Mouse (Mus musculus): Measurements from ENCODE around the gene Pik3r1.

Pik3r1 gene

DNA sequence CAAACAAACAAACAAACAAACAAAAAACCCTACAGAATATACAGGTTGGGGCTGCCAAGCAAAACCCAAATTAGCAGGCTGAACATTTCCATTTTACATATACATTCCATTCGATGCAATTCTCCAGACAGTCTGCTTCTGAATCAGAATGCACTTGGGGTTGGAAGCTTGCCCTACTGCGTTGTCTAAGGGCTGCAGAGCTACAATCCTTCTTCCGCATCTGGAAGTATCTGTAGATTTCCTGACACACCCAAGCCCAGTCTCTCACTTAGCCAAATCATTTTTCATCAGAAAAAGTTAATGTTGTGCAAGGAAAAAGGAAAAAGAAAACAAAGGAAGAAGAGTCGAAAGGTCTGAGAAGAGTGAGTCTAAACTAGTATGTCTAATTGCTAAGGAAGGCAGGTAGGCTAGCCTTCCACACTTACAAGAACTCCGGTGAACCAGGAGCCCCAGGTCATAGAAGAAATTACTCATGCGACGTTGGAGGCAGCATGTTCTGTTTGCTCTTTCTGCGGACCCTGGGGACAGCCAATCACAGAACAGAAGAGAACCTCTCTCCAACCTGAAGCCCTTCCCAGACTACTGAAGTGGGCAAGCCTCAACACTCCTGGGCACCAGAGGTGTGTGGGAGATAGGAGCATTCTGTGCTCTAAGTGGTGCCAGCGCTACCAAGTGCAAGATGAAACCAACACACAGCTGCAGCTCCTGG, 55.1 kb downstream of the Pik3r1 start:
- DNase-seq (ENCODE audit: low read depth in 1 of 2, low spot score in 2 of 2): no peak

DNA sequence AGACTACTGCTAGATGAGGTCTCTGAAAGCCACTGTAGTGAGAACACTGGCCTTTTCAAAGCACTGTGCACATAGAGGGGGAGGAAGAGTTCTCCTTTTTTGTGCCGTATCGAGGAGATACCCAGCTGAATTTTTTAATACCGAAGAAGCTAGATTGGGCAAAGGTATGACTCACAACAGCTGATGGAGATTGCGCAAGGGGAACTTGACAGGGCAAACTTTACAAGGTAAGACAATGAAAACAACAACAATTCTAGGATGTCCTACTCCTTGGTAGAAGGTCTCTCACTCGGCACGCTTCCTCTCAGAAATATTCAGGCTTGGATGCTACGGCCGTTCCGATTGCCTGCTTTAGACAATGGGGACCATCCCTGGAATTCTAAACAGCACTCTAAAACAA, 55.9 kb downstream of the Pik3r1 start:
- DNase-seq (ENCODE audit: low read depth in 1 of 2, low spot score in 2 of 2): no peak

DNA sequence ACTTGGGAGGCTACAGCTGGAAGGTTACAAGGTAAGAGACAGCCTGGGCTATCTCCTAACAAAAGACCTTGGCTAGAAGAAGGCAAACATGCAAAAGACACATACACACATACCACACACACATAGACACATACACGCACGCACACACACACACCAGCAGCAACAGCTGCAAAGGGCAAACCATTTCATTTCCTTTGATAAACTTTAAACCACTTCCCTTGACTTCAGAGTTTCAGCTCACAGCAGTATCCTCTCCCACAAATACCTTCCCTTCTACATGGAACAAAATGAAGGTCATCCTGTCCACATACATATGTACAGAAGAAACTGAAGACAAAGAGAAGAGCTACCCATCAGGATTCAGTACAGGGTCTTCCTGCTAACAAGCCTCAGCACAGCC, 56.7 kb downstream of the Pik3r1 start:
- no peak for DNase-seq (ENCODE audit: low read depth in 1 of 2, low spot score in 2 of 2)

DNA sequence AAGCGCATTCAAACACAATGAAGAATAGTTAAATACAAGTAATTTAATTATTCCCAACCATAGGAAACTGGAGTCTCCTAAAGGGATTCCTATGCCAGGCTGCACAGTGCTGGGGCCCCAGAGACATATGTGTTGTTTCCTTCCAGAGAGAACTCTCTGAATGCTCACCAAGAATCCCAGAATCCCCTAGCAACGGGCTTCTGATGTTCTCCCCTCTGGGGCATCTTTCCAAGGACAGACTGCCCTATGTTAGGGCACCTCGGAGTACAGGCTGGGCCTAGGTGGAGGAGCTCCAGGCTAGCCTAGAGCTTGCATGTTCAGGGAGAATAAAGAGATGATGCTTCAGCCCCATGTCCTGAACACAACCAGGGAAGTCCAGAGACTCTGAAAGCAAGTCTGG, 58.2 kb downstream of the Pik3r1 start:
- DNase-seq (ENCODE audit: low read depth in 1 of 2, low spot score in 2 of 2): no peak

DNA sequence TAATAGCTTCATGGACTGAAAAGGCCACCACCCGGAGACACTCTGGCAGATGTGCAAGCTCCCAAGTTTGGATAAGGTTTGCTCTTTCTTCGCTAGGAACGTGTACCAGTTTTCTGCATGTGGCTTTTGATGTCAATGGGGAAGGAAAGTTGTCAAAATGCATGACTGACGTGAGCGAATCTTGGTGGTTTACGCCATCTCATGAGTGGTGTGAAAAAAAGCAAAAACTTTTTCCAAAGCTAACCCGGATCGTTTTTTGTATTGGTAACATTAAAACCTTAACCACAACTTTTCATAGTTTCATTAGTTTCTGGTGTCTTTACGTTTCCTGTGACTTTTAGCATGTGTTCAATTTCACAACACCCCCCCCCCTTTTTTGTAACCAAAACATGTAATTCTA, 60.8 kb downstream of the Pik3r1 start:
- no peak for DNase-seq (ENCODE audit: low read depth in 1 of 2, low spot score in 2 of 2)

DNA sequence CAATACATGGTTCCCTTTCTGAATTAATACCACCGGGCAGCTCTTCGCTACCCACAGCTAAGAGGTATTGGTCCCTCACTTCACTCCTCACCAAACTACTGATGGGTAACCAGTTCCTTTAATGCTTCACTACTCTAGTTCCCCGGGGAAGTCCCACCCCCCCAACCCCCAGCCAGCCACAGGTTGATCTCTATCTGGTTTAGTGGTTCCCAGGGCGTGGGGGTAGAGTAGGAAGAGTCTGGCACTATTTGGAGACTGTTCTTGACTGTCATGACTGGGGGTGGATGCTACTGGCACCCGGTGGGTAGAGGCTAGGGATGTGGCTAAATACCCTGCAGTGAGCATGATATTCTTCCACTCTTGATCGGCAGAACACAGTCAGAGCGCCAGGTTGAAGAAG, 61.6 kb downstream of the Pik3r1 start:
- DNase-seq (ENCODE audit: low read depth in 1 of 2, low spot score in 2 of 2): no peak

DNA sequence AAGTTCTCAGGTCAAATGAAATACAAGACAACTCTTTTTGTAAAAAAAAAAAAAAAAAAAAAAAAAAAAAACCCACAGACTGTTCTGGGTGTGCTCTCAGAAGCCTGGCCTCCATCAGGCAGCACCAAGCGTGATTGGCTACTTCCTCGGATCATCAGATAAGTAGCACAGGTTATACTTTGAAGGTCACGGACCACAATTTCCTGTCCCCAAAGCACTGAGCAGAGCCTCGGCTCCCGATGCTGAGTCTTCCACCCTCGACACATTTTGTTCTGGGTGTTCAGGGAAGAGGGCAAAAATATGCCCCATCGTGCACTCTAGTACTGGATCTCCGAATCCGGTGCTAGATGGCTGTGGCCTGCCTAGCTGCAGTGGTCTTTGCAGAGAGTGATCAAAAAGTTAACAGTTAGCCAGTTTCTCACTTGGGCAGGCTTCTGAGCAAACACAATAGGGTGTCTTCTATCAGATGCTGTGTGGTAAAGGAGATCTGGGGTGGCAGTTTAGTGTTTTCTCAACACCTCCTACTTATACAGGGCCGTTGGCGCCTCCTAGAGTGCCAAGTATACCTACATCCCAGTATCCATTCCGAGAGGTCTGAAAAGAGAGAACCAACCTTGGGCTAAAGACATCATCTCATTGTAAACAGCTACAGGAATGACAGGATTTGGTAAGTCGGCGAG, 65.8 kb downstream of the Pik3r1 start:
- no peak for DNase-seq (ENCODE audit: low read depth in 1 of 2, low spot score in 2 of 2)

DNA sequence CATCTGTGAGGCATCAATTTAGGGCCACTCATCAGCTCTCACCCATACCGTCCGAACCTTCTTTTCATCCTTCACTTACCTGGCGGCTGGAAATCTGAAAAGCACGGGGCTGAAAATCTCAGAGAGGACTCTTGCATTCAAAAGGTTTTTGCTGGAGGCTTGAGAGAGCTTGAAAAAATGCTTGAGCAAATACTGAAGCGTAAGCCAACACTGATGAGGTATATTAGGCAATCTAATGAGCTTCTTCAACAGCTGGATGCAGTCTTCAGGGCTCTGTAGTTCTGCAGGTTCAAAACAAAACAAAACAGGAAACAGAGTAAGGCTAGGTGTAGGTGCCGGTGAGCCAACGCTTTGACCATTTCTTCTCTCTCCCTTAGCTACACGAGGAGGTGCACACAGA, 66.4 kb downstream of the Pik3r1 start:
- DNase-seq (ENCODE audit: low read depth in 1 of 2, low spot score in 2 of 2): no peak

DNA sequence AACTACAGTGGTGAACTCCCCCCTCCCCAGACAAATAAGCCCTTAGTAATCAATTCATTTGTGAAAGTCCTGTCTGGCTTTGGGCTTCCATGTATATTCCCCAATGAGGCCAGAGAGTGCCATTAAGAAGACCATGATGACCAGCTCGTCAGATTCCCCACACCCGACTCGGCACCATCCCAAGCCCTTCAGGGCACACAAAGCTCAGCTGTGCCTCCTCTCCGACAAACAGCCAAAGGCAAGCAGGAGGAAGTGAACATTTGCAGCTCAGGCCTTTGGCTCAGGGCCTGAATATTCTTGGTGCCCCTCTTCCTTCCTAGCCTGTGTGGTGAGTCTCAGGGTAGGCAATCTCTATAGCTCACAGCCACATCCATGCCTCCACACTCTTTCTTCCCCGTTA, 68.3 kb downstream of the Pik3r1 start:
- no peak for DNase-seq (ENCODE audit: low read depth in 1 of 2, low spot score in 2 of 2)

DNA sequence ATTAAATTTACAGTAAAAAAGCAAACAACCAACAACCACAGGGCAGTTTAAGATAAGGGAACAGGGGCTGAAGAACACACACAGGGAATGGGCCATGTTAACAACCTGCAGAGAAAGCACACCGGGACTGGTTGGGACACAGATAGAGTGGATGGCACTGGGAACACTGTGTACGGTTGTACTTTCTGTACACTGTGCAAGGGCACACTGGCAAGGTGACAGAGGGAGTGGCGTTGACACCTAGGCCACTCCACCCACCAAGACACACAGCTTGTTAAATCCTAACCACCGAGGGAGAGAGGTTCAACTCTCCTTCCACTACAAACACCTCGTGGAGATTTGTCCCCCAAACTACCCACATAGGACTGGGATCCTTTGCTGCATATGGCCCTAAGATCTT, 70.1 kb downstream of the Pik3r1 start:
- DNase-seq (ENCODE audit: low read depth in 1 of 2, low spot score in 2 of 2): no peak

DNA sequence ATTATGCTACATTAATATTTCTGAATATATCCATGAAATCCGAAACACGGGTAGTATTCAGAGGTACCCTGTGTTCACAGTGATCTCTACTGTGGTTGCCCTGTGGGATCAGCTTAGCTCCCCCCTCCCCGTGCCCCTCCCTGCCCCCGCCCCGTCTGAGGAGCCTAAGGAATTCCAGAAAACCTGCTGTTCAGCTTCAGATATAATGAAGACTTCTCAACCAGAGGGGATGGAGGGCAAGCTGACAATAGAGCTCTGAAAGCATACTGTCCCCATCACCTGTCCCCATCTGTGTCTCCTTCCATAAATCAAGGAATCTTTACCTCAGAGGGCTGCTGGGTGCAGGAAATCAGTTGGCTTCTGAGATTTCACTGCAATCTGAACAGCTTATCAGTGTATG, 70.6 kb downstream of the Pik3r1 start:
- DNase-seq (ENCODE audit: low read depth in 1 of 2, low spot score in 2 of 2): no peak

DNA sequence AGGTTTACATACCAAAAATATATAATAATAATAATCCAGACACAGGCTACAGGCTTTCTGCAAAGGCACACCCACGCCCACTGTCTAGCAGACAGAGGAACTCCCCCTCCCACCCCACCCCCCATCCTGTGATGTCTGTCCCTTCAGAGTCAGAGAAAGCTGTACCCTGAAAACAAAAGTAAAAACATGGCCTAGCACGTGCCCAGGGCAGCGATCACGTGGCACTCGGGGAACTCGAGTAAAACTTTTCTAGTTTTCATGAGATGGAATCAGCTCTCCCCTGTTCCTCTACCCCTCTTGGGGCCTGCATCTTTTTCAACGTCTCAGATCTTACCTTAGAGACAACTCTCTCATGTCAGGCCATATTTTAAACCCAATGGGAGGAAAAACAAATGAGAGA, 71.2 kb downstream of the Pik3r1 start:
- no peak for DNase-seq (ENCODE audit: low read depth in 1 of 2, low spot score in 2 of 2)

DNA sequence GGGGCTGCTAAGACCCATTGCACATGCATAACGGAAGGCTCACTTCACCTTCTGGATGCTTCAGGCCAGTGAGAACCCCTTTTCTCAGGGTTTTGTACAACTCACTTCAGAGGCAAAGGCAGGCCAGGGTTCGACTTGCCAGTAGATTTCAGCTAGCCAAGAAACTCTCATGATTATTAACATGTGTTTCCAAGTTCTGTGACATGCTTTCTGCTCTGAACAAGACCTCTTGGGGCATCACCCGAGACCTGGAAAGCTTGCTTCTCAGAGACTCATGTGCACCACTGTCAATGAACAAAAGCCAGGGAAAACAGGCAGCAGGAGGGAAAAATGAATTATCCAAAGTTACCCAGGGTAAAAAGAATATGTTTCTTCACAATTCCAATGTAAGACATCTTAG, 71.7 kb downstream of the Pik3r1 start:
- no peak for DNase-seq (ENCODE audit: low read depth in 1 of 2, low spot score in 2 of 2)

DNA sequence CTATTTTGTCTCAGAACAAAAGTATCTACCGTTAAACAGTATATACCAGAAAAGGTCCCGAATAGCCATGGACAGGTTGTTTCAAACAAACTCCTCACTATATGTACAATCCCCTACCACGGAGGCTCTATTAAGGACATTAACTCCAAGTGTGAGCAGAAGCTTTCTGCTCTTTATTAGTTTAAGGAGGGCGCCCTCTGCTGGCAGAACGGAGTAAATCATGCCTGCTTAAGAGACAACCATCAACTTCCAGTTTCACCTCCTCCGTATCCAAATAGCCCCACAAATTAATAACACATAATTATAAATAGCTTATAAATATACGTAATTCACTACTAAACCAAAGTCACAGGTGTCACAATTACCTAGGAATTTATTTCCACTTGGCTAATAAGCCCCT, 72.1 kb downstream of the Pik3r1 start:
- peak; percentile 42 to 69 for DNase-seq (ENCODE audit: low read depth in 1 of 2, low spot score in 2 of 2)

DNA sequence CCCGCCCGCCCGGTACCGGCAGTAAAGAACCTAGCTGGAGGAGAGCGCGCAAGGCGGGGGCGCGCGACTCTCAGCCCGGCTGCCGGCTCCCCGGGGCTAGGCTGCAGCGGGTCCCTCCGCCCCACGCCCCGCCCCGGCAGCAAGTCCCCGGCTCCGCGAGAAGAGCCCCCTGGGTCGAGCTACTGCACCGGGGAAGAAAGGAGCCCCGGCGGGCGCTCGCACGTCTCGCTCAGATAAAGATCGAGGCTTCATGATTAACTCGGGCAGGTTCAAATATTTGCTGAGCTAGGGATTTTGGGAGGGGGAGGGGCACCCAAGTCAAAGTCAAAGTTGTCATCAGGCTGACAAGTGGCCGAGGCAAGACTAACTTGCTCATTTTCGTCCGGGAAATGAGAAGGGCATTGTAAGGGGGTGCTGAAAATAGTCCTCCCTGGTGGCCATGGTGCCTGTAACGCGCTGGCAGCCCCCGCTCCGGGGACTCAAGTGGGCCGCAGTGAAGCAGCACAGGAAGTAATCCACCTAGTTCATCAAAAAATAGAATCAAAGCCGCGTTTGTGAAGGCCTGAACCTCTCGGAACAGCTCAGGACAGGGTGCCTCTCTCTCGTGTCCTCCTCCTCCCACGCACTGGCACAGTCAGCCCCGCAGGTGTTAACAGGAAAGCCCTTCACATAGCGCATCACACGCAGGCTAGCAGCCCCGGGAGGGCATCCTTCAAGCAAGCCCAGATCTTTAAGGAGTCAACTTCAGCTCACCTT, 73.3 kb downstream of the Pik3r1 start:
- no peak for DNase-seq (ENCODE audit: low read depth in 1 of 2, low spot score in 2 of 2)

DNA sequence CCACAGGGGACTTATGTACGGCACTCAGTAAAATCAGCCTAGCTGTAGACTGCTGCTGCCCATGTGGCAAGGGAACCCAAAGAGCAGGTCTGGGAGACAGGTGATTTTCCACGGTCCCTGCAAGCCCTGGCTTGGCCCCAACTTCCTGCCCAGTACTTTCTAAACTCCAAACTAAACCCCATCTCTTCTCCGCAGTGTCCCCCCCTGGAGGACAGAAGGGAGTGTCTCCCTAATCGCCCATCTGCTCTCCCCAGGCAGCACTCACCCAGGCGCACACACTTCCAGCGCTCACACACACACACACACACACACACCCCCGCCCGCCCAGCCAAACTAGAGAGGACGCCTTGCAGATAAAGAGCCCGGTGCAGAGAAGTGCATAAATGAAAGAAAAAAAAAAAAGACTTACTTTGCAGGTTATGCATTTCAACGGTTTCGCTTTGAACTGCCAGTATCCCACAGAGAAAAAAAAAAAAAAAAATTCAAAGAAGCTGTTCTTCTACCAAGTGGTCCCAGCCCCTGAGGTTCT, 74.0 kb downstream of the Pik3r1 start:
- DNase-seq (ENCODE audit: low read depth in 1 of 2, low spot score in 2 of 2): no peak

DNA sequence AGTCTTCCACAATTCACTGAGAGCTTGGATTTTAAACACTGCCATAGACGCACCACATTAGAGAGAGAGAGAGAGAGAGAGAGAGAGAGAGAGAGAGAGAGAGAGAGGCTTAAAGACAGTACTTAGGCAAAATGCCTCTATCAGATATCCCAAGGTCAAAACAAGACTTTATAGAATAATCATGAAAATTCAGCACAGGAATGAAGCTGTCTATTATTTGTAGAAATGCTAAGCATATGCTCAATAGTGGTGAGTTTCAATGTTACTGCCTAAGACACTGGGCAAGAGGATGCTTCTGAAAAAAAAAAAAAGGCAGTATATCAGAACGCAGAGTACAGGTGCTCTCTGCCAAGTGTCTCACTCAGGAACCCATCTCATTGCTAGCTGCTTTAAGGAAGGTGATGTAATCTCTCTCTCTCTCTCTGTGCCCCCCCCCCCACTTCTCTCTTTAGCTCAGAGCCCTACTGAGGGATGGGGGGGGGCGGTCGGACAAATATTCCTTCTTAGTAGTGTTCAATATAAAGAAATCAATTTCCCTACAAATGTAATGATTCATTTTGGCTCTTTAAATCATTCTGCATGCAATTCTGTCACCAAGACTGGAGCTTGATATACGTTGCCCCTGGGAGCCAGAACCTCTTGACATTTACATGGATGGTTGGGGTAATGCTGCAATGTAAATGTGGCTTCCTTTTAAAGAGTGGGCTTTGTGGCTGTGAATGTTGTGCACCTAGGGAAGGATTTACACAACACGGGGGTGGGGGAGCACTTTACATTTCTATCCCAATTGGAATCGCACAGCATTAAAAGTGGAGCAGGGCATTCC, 74.9 kb downstream of the Pik3r1 start:
- DNase-seq (ENCODE audit: low read depth in 1 of 2, low spot score in 2 of 2): no peak

DNA sequence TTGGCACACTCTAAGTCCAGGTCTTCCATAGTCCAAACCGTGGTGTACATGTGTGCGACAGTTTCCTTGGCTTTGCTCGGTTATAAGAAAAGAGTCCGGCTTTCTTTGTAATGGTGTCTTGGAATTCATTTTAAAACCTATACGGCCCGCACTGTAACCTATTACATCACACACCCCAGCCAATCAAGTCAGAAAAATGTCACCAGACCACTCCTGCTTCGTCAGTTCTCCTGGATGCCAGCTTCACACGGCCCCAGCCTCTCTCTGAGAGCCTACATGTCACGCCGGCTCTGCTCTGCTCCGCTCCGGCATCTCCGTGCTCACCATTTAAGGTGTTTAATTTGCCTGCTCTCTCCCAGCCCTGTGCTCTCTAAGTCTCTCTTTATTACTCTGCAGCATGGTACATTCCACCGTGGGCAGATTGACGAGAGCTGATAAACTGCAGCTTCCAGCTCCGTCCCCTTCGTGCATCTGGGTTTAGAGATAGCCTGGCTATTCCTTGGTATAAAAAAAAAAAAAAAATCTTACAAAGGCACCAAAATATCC, 75.7 kb downstream of the Pik3r1 start:
- no peak for DNase-seq (ENCODE audit: low read depth in 1 of 2, low spot score in 2 of 2)

DNA sequence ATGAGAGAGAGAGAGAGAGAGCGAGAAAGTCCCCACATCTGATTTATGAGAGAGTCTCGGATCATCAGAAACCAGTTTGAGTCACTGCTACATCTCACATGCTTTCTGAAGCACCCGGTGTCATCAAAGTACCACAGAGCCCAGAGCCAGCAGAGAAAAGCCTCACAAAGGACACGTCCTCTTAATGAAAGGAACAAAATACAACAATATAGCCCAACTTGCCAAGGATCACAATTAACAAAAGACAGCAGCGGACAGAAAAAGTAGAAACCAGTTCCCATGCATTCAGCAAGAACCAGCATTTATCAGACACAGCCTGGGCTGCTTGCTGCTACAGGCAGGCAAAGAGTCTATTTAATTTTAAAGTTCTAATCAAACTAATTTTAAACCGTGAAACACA, 76.3 kb downstream of the Pik3r1 start:
- DNase-seq (ENCODE audit: low read depth in 1 of 2, low spot score in 2 of 2): no peak

DNA sequence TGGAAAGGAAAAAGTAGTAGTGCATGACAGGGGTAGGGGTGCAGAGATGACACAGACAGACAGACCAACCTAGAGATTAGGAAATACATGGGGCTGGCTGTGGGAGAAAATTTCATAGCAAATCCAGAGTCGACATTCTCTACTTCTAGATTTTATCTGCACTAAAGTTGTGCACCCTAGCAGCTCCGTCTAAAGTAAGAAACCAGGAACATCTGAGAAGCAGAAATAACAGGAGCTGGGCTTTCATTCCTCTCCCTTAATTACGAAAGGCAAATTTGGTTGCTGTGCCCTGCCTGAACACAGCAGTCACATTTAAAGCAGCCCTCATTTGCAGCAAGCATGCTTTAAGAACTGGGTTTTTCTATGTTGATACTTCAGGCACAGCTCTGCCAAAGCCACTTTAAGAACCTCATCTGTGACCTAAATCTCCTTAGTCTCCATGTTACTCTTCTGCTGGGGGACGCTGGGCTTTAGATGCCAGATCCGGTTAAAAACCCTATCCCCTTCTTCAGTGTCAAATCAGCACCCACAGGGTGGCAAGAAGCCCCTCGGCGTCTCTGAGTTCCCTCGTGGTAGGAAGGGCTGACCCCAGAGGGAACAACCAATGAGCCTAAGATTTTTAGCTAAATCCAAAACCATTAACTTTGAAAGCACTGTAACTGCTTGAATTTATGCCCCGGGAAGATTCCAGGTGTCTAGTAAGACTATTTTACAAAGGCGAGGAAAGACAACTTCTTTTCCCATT, 76.9 kb downstream of the Pik3r1 start:
- DNase-seq (ENCODE audit: low read depth in 1 of 2, low spot score in 2 of 2): no peak
